Mouse (Mus musculus) A20 (cell line): ENCODE results near the gene Abhd12b.

Source experiments
- DNase-seq: peaks from one replicate; pipeline ENCODE4 v3.0.0-alpha.2; 2011; ENCODE audit warnings: low read depth, low spot score

Gene Abhd12b

DNA sequence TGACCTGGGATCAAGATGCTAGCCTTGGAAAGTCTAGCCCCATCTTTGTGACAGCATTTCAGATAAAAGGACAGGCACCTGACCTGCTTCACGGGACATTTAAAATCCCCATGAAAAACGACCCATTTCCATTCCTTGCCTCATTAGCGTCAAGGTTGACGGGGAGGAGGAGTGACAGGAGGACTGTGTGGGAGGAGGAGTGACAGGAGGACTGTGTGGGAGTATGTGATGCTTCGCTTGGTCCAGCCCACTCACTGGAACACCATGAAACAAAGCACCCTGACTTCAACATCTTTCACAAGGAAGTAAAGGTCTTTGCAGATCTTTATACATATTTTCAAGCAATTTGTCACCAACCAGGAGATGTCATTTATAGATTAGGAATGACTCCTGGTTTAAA is 54.3 kb downstream of the Abhd12b start:
- DNase-seq, result no peak

GRCm38 (mm10) chr12:70212501-70212900 is 58.6 kb downstream of the Abhd12b start:
- no peak for DNase-seq

GRCm38 (mm10) chr12:70213601-70214000 is 59.7 kb downstream of the Abhd12b start:
- DNase-seq, result no peak

- no peak for DNase-seq
Measured at GRCm38 (mm10) chr12:70214281-70214680, 60.3 kb downstream of the Abhd12b start.

DNA sequence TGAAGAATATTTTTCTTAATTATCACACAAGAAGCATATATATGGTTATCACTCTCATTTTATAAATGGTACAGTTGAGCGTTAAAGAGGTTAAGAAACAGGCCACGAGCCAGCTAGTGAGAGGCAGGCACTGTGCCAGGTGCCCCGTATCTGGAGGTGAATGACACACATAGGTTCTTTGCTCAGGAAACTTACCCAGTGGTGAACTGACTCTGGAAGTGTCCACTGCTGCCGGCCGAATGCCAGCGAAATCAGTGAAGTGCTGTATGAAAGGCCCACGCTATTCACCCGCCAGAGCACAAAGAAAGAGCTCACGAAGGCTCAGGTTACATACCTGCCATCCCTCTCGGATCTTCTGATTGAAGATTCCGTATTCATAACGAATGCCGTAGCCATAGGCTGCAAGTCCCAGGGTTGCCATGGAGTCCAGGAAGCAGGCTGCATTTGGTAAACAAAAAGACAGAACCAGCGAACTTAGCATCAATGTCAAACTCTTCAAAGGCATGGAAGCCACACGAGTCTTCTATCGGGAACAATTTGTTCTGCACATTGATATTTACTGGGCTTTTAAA is 62.4 kb downstream of the Abhd12b start:
- no peak for DNase-seq

DNA sequence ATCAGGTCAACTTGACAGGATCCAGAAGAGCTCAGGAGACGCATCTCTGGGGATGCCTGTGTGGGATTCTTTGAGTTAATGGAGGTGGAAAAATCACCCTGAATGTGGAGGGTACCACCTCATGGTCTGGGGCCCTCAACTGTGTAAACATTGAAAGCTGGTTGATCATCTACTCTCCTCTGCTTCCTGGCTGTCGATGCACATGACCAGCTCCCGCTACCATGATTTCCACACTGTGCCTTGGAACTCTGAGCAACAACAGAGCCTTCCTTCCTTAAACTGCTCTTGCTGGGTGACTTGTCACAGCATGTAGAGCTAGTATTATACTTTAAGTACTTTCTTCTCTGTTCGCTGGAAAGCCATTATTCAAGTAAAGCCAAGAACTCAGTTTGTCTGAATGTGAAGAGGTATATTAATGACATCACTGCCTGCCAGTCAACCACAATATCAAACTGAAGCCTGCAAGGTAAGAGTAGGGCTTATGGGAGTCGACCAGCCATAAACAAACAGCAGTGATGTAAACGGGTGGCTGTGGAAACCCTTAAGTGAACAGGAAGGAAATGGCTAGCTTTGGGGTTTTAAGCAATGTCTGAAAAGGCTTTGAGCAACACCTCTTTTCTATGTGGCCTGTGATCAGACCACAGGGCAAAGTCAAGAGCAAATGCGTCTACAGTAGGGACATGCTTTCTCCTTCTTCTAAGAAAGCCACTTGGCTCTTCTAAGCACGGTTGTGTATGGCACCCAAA is 65.0 kb downstream of the Abhd12b start:
- DNase-seq, result no peak

- DNase-seq, result no peak
Measured at GRCm38 (mm10) chr12:70221425-70221824, 67.5 kb downstream of the Abhd12b start.

- no peak for DNase-seq
Measured at GRCm38 (mm10) chr12:70223331-70223730, 69.4 kb downstream of the Abhd12b start.

DNA sequence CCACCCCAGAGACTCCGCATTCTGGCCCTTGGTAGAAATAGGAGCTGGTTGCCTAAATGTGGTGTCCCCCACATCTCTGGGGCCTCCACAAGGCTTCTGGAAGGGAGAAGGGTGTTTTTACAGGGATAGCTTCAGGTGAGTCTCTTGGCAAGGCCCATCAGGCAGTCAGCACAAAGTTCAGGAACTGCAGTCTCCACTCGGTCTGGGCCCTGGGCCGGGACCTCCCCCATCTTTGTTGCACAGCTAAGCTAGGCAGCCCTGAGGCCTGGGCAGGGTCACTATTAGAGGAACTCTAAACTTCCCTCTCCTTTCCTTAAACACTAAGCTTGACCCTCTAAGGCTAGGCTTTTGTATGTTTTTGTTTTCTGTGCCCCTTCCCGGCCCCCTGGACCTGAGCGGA is 72.7 kb downstream of the Abhd12b start:
- no peak for DNase-seq

DNA sequence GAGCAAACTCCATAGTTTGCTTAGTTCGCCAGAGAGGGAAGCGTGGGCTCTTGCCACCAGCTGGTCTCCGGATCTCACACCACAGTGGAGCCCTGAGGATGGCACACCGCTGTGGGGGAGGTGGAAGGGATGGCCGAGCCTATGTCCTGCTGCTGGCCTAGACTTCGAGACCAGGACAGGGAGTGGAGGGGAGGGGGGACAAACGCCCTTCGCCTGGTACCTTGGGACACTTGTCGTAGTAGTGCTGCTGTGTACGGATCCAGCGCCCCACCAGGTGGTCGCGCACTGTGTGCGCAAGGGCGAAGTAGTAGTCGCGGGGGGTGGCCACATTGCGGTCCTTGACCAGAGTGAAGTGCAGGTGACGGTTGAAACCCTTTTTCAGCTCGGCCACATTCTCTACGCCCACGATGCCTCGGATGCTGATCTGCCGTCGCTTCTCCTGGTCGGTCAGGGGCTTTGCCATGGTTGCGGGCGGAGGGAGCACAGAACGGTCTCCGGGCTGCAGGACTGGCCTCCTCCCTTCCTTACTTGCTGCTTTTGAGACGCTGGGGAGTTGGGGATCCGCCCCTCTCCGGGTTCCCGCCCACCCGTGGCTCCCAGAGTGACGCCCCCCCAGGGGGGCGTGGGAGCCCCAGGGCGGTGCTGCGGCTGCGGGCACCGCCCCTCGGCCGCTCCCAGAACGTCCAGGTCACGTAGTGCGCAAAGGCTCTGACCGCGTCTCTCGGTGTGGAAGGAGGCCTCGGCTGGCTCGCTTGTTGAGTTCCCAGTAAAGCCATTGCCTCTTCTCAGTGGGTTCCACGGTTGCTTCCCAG is 73.4 kb downstream of the Abhd12b start:
- DNase-seq, result no peak

DNA sequence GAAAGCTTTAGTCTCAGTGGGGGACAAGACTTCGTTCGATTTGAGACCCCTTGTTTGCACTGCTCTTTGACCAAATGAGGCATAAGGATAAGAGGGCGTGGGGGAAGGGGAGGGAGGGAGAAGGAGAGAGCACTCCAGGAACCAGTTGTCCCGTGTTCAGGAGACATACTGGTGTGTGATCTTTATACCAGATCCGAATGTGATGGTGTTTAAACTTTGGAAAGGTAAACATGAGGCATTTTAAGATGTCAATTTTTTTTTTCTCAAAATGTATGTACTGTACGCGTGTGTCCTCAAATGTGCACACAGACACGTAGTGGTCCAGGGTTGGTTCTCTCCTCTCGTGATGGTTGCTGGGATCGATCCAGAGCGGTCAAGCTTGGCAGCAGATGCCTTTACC is 74.2 kb downstream of the Abhd12b start:
- DNase-seq, result no peak

DNA sequence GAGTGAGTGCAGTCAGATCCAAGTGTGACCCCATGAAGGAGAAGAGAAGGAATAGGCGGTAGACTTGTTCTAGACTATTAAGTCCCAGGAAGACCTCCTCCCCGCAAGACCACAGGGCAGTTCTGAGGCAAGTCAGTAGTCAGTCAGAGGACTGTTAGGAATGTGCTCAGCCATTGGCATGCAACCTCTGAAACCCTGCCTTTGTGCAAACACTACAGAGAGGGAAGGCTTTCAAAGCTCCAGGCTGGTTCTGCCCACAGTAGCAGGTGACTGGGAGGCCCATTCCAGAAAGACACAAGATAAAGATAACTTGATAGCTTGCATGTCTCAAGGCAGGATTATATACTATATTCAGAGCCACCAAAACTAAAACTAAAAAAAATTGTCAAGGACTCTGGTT is 77.4 kb downstream of the Abhd12b start, which contains the start of gene Pygl:
Pygl (minus strand) TSS at position 195 of the 400 bp plus-strand sequence.
- no peak for DNase-seq

- no peak for DNase-seq
Measured at GRCm38 (mm10) chr12:70232020-70232544, 78.1 kb downstream of the Abhd12b start.
